Mouse (Mus musculus) heart, embryonic 15.5 days (tissue): Measurements from ENCODE around the gene Isg20l2. TPM values are rescaled to one million over a fixed set of nuclear protein-coding genes. Genes with fewer than 3 reads are reported as not detected.

Experiments
- polyA plus RNA-seq: library from polyadenylated mRNA; unstranded; fragments of >200 nt; fragmentation: Nextera tagmentation; extraction: Ambion mirVana; gene quantifications from 2 replicates; pipeline ENCODE4 v1.2.1, GENCODE M21; 2015

Isg20l2 gene
- polyA plus RNA-seq, 1 experiment from 2014 or later = 23.9 TPM

Other genes with a start within 250 kb of the Isg20l2 start
- gene Lrrc71, start 181.7 kb upstream of the Isg20l2 start, polyA plus RNA-seq = 0.29 and 0.70 TPM in 2 replicates
- 0.40 and 4.9 TPM in 2 replicates for gene Ntrk1, start 135.2 kb upstream of the Isg20l2 start, polyA plus RNA-seq
- gene Insrr, start 133.4 kb upstream of the Isg20l2 start, polyA plus RNA-seq = 0.08 and 0.11 TPM in 2 replicates
- gene Pear1, start 106.0 kb upstream of the Isg20l2 start, polyA plus RNA-seq = 17.4 and 25.4 TPM in 2 replicates
- 0.37 and 3.8 TPM in 2 replicates for gene Sh2d2a, start 83.6 kb upstream of the Isg20l2 start, polyA plus RNA-seq
- 11.3 and 12.7 TPM in 2 replicates for gene Prcc, start 44.7 kb upstream of the Isg20l2 start, polyA plus RNA-seq
- gene Hdgf, start 24.0 kb upstream of the Isg20l2 start, polyA plus RNA-seq = 134 and 161 TPM in 2 replicates
- 59.2 and 60.6 TPM in 2 replicates for gene Mrpl24, start 10.8 kb upstream of the Isg20l2 start, polyA plus RNA-seq
- gene Rrnad1, start 403 bp downstream of the Isg20l2 start, polyA plus RNA-seq = 12.2 and 17.4 TPM in 2 replicates
- gene Crabp2, start 18.4 kb downstream of the Isg20l2 start, polyA plus RNA-seq = 4.1 and 20.1 TPM in 2 replicates
- gene Nes, start 40.8 kb downstream of the Isg20l2 start, polyA plus RNA-seq = 14.8 and 16.1 TPM in 2 replicates
- 0.24 and 0.34 TPM in 2 replicates for gene Bcan, start 69.9 kb downstream of the Isg20l2 start, polyA plus RNA-seq
- 0.15 TPM in 1 of 2 replicates, not detected in the other for gene Hapln2, start 97.3 kb downstream of the Isg20l2 start, polyA plus RNA-seq
- gene Gpatch4, start 112.8 kb downstream of the Isg20l2 start, polyA plus RNA-seq = 15.4 and 20.6 TPM in 2 replicates
- 137 and 155 TPM in 2 replicates for gene Naxe, start 128.2 kb downstream of the Isg20l2 start, polyA plus RNA-seq
- gene Ttc24, start 148.0 kb downstream of the Isg20l2 start, polyA plus RNA-seq = 0.32 TPM in 1 of 2 replicates, not detected in the other
- 21.1 and 25.1 TPM in 2 replicates for gene Iqgap3, start 151.7 kb downstream of the Isg20l2 start, polyA plus RNA-seq
- gene Mef2d, start 212.1 kb downstream of the Isg20l2 start, polyA plus RNA-seq = 35.4 and 43.2 TPM in 2 replicates